Mouse (Mus musculus): ENCODE measurements around the gene Lhx4. TPM values are rescaled to one million over a fixed set of nuclear protein-coding genes. Genes with fewer than 3 reads are reported as not detected.

The Lhx4 gene
- 3.0 and 4.3 TPM in 2 replicates for polyA plus RNA-seq (2015; fragmentation: Nextera tagmentation; extraction: Ambion mirVana)

- no peak within 1 kb of the TSS for H3K27ac ChIP-seq
- H3K4me2 ChIP-seq (replicated peaks), result no peak within 1 kb of the TSS
- no peak for ATAC-seq
- H3K4me3 ChIP-seq (replicated peaks), result no peak within 1 kb of the TSS
- WGBS, result 68% methylated on average over 6 of the region's 6 CpGs
- peaks cover 85% of the 10 kb centered on the region for H3K27me3 ChIP-seq
- H3K36me3 ChIP-seq, result no peaks in the 10 kb centered on the region
- no peak within 1 kb of the TSS for H3K9ac ChIP-seq (replicated peaks)
- H3K9me3 ChIP-seq, result no peaks in the 10 kb centered on the region
- peaks cover 6% of the 10 kb centered on the region; the same call in 1 of the 2 replicates for H3K4me1 ChIP-seq (replicated peaks)
These were observed at the start of gene Lhx4 for GRCm38 (mm10) chr1:155751484-155752255. Lhx4 (minus strand) TSS chr1:155751684.

GRCm38 (mm10) chr1:155798000-155798399, 46.5 kb upstream of the Lhx4 start:
- Histone ChIP-seq H3K36me3 (peaks cover 33% of the 10 kb centered on the region), H3K9ac (replicated peaks) (no peak overlapping the region), H3K4me2 (replicated peaks) (no peak overlapping the region), H3K9me3 (no peaks in the 10 kb centered on the region), H3K27ac (no peak overlapping the region), H3K27me3 (no peaks in the 10 kb centered on the region), H3K4me1 (replicated peaks) (no peaks in the 10 kb centered on the region), H3K4me3 (replicated peaks) (no peak overlapping the region)
- no peak for ATAC-seq
- WGBS, result 97% methylated on average over 4 of the region's 4 CpGs

GRCm38 (mm10) chr1:155797425-155797824, 45.9 kb upstream of the Lhx4 start:
- Histone ChIP-seq H3K9ac (replicated peaks) (no peak overlapping the region), H3K4me1 (replicated peaks) (no peaks in the 10 kb centered on the region), H3K27me3 (no peaks in the 10 kb centered on the region), H3K9me3 (no peaks in the 10 kb centered on the region), H3K4me3 (replicated peaks) (no peak overlapping the region), H3K27ac (no peak overlapping the region), H3K4me2 (replicated peaks) (no peak overlapping the region), H3K36me3 (peaks cover 31% of the 10 kb centered on the region)
- 86% methylated on average over 4 of the region's 4 CpGs for WGBS
- no peak for ATAC-seq

GRCm38 (mm10) chr1:155796757-155797405, 45.4 kb upstream of the Lhx4 start:
- no peak overlapping the region for H3K9ac ChIP-seq (replicated peaks)
- no peak for ATAC-seq
- 76% methylated on average over 11 of the region's 11 CpGs for WGBS

GRCm38 (mm10) chr1:155795791-155796233, 44.3 kb upstream of the Lhx4 start:
- 95% methylated on average over 5 of the region's 5 CpGs for WGBS

More at GRCm38 (mm10) chr1:155796757-155797405, 45.4 kb upstream of the Lhx4 start:
- Histone ChIP-seq H3K4me1 (replicated peaks) (no peaks in the 10 kb centered on the region), H3K27me3 (no peaks in the 10 kb centered on the region), H3K9me3 (no peaks in the 10 kb centered on the region), H3K4me2 (replicated peaks) (no peak overlapping the region), H3K4me3 (replicated peaks) (no peak overlapping the region), H3K27ac (peak overlapping the region; percentile 44; the same call in 1 of the 2 replicates), H3K36me3 (peaks cover 28% of the 10 kb centered on the region)

GRCm38 (mm10) chr1:155794855-155795254, 43.4 kb upstream of the Lhx4 start:
- Histone ChIP-seq H3K27ac (no peak overlapping the region), H3K4me1 (replicated peaks) (peaks cover 13% of the 10 kb centered on the region), H3K4me3 (replicated peaks) (no peak overlapping the region), H3K9me3 (no peaks in the 10 kb centered on the region), H3K36me3 (peaks cover 24% of the 10 kb centered on the region), H3K27me3 (no peaks in the 10 kb centered on the region), H3K9ac (replicated peaks) (no peak overlapping the region), H3K4me2 (replicated peaks) (no peak overlapping the region)
- WGBS, result 88% methylated on average over 6 of the region's 6 CpGs
- ATAC-seq, result no peak

More at GRCm38 (mm10) chr1:155795791-155796233, 44.3 kb upstream of the Lhx4 start:
- no peaks in the 10 kb centered on the region for H3K27me3 ChIP-seq
- H3K36me3 ChIP-seq, result peaks cover 24% of the 10 kb centered on the region
- no peak overlapping the region for H3K4me2 ChIP-seq (replicated peaks)
- H3K9ac ChIP-seq (replicated peaks), result no peak overlapping the region
- no peak for ATAC-seq
- H3K4me1 ChIP-seq (replicated peaks), result peaks cover 4% of the 10 kb centered on the region
- H3K9me3 ChIP-seq, result no peaks in the 10 kb centered on the region
- H3K4me3 ChIP-seq (replicated peaks), result no peak overlapping the region
- no peak overlapping the region for H3K27ac ChIP-seq

GRCm38 (mm10) chr1:155791919-155792318, 40.4 kb upstream of the Lhx4 start:
- Histone ChIP-seq H3K4me2 (replicated peaks) (no peak overlapping the region), H3K9ac (replicated peaks) (no peak overlapping the region), H3K27me3 (no peaks in the 10 kb centered on the region), H3K36me3 (peaks cover 34% of the 10 kb centered on the region), H3K27ac (no peak overlapping the region), H3K9me3 (no peaks in the 10 kb centered on the region), H3K4me3 (replicated peaks) (no peak overlapping the region), H3K4me1 (replicated peaks) (peaks cover 16% of the 10 kb centered on the region)
- 64% methylated on average over 5 of the region's 5 CpGs for WGBS
- ATAC-seq, result no peak

GRCm38 (mm10) chr1:155790111-155790974, 38.9 kb upstream of the Lhx4 start:
- Histone ChIP-seq H3K27me3 (0 out of 2 replicates have a peak, but pooled peaks cover 10% of the 10 kb centered on the region), H3K4me1 (replicated peaks) (peaks cover 16% of the 10 kb centered on the region), H3K9me3 (no peaks in the 10 kb centered on the region), H3K27ac (peak overlapping the region; percentile 71), H3K4me2 (replicated peaks) (no peak overlapping the region), H3K4me3 (replicated peaks) (no peak overlapping the region), H3K9ac (replicated peaks) (0 out of 2 replicates have a peak overlapping the region, but pooled peaks have one; percentile 19), H3K36me3 (peaks cover 41% of the 10 kb centered on the region)
- ATAC-seq, result peak; percentile 80
- 48% methylated on average over 16 of the region's 16 CpGs for WGBS

GRCm38 (mm10) chr1:155785886-155786285, 34.4 kb upstream of the Lhx4 start:
- H3K4me2 ChIP-seq (replicated peaks), result no peak overlapping the region
- peaks cover 40% of the 10 kb centered on the region for H3K36me3 ChIP-seq
- 49% methylated on average over 7 of the region's 7 CpGs for WGBS
- no peaks in the 10 kb centered on the region for H3K9me3 ChIP-seq
- ATAC-seq, result no peak
- no peak overlapping the region for H3K4me3 ChIP-seq (replicated peaks)
- H3K27me3 ChIP-seq, result peaks cover 46% of the 10 kb centered on the region
- H3K4me1 ChIP-seq (replicated peaks), result peaks cover 20% of the 10 kb centered on the region
- no peak overlapping the region for H3K27ac ChIP-seq
- H3K9ac ChIP-seq (replicated peaks), result no peak overlapping the region; the same call in 1 of the 2 replicates

- peak; percentile 51 for ATAC-seq
- peaks cover 46% of the 10 kb centered on the region for H3K36me3 ChIP-seq
These were observed 33.1 kb upstream of the Lhx4 start for GRCm38 (mm10) chr1:155784343-155785205.

GRCm38 (mm10) chr1:155782382-155782781, 30.9 kb upstream of the Lhx4 start:
- no peak overlapping the region for H3K4me3 ChIP-seq (replicated peaks)
- H3K4me2 ChIP-seq (replicated peaks), result no peak overlapping the region
- no peak for ATAC-seq
- WGBS, result 83% methylated on average over 5 of the region's 5 CpGs
- no peaks in the 10 kb centered on the region for H3K9me3 ChIP-seq
- peaks cover 44% of the 10 kb centered on the region for H3K36me3 ChIP-seq
- no peak overlapping the region for H3K9ac ChIP-seq (replicated peaks)
- H3K4me1 ChIP-seq (replicated peaks), result peaks cover 11% of the 10 kb centered on the region
- H3K27me3 ChIP-seq, result peaks cover 77% of the 10 kb centered on the region
- H3K27ac ChIP-seq, result no peak overlapping the region

More at GRCm38 (mm10) chr1:155784343-155785205, 33.1 kb upstream of the Lhx4 start:
- no peak overlapping the region for H3K4me3 ChIP-seq (replicated peaks)
- no peak overlapping the region for H3K27ac ChIP-seq
- peaks cover 9% of the 10 kb centered on the region for H3K4me1 ChIP-seq (replicated peaks)
- no peaks in the 10 kb centered on the region for H3K9me3 ChIP-seq
- H3K9ac ChIP-seq (replicated peaks), result no peak overlapping the region; the same call in 1 of the 2 replicates
- 37% methylated on average over 19 of the region's 19 CpGs for WGBS
- no peak overlapping the region for H3K4me2 ChIP-seq (replicated peaks)
- peaks cover 56% of the 10 kb centered on the region for H3K27me3 ChIP-seq
